Mouse (Mus musculus) heart, adult 9 months (tissue): ENCODE measurements at regions not wholly inside any gene's neighbourhood (a gene's known extent, or its start where the extent isn't known, plus 50 kb on each side); places are given as distances from the start of the nearest gene placed in this dataset.
A peak's percentile ranks its signal among the peaks of the same experiment; 100 is the strongest.

ENCODE experiments used
- DNase-seq, 2 experiments: peaks; one replicate each; pipeline ENCODE4 v3.0.0; 2022; ENCODE audit warnings: low spot score in 2 of 2

DNA sequence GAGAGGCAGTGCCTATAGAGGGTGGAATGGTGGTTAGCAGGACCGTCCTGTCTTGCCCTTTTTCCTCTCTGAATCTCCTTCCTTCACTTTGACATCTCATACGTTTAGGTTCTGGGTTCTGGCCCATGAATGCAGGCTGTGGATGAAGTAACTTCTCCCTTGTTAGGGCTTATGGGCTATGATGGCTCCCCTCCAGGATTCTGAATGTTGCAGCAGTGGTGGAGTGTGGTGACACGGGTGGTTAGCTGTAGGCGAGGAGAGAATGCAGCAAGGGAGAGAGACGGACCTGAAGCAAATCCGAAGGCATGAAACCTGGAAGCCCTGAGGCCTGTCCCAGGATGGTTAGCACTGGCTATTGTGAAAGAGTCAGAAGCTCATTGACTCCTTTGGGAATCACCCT, 204.4 kb upstream of the Gm5148 start:
- no peak for DNase-seq

GRCm38 (mm10) chr3:37919450-37920156, 195.3 kb upstream of the Gm5148 start:
- no peak for DNase-seq

DNA sequence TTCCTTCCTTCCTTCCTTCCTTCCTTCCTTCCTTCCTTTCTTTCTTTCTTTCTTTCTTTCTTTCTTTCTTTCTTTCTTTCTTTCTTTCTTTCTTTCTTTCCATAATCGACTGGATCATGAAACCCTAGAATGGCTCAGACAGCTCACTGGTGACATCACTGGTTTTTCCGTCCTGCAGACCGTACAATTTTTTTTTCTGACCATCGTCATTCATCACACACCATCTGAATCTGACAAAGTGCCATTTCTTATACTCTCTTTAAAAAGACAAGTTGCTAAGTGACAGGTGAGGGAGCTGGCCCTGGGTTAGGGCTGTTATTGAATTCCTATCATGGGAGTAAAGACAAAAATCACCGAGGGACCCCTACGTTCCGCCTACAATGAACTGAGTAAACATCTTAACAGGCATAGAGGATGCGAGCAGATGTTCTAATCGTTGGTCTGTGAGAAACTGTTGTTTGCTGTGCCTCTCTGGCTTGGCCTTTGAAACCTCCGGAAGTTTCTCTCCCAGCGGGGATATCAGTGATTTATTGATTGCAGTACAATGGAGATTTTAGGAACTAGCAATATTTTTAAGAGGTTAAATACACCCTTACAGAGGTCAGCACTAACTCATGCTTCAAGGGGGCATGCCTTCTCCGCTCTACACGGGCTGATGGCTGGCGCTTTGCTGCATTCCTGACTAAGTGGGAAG, 192.6 kb upstream of the Gm5148 start:
- peak; percentile 50 to 55 for DNase-seq

- no peak for DNase-seq
These were observed 192.0 kb upstream of the Gm5148 start for GRCm38 (mm10) chr3:37916281-37916680.

GRCm38 (mm10) chr3:37915673-37916072, 191.4 kb upstream of the Gm5148 start:
- no peak for DNase-seq

DNA sequence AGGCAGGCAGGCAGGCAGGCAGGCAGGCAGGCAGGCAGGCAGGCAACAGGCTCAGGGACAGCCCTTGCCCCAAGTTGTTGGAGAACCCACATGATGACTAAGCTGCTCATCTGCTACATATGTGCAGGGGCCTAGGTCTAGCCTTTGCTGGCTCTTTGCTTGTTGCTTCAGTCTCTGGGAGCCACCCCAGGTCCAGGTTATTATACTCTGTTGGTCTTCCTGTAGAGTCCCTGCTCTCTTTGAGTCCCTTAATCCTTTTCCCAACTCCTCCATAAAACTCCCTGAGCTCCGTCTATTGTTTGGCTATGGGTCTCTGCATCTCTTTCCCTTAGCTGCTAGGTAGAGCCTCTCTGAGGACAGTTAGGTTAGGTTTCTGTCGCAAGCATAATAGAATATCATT, 189.8 kb upstream of the Gm5148 start:
- DNase-seq = no peak

DNA sequence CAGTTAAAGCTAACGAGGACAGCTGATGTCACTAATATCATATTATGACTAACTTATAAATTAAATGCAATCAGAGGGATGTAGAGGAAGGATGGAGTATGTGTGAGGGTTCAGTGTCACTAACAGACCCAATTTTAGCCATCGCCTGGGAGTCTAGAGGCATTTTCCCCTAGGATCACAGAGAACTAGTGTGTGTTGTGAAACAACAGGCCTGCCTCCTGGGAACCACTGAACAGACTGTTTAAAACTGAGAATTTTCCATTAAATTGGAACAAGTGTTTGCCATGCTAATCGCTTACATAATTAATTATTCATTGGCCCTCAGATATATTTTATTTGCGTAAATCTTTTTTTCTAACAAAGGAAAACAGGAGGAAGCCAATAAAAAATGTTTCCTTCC, 185.5 kb upstream of the Gm5148 start:
- DNase-seq = no peak

DNA sequence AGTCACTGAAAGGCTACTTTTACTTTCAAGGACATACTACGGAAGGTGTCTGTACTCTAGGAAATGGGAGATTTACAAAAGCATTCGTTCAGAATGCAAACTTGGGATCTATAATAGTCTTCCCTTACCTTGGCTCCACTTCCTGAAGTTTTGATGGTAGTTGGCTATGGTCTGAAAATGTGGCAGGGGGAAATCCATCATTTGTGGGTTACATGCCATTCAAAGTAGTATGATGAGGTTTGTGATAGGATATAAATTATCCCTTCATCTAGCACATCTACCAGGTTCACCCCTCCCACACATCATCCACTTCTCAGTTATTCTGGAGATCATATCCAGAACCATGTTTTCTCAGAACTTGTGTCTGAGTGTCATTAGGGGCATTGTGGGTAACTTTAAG, 184.7 kb upstream of the Gm5148 start:
- DNase-seq = no peak

- DNase-seq = no peak
These were observed 184.2 kb upstream of the Gm5148 start for GRCm38 (mm10) chr3:37908456-37908855.

- DNase-seq = peak; percentile 50 to 57
These were observed 183.3 kb upstream of the Gm5148 start for GRCm38 (mm10) chr3:37907432-37908088.

GRCm38 (mm10) chr3:37906806-37907251, 182.5 kb upstream of the Gm5148 start:
- peak; percentile 59 to 65 for DNase-seq

DNA sequence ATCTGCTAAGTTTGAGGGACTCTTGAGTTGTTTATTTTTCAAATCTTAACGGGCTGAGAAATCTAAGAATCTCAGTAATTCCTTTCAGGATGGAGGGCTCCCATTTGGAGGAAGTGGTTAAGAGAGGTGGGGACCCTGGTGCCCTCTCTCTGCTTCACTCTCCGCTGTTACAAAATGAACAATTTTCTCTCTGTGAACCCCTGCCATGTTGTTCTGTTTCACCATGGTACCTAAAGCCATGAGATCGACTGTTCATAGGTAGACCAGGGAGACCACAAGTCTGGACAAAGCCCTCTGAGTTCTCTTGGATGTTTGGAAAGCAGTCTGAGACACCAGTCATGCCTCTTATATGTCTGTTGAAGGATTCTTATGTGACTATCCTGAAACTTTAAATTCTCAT, 179.9 kb upstream of the Gm5148 start:
- no peak for DNase-seq

- DNase-seq = peak; percentile 60 to 65
These were observed 179.2 kb upstream of the Gm5148 start for GRCm38 (mm10) chr3:37903482-37903881.

GRCm38 (mm10) chr3:37903021-37903420, 178.7 kb upstream of the Gm5148 start:
- no peak for DNase-seq

- DNase-seq = no peak
These were observed 173.1 kb upstream of the Gm5148 start for GRCm38 (mm10) chr3:37897392-37897791.

GRCm38 (mm10) chr3:37896821-37897311, 172.6 kb upstream of the Gm5148 start:
- peak; percentile 59 to 84 for DNase-seq

DNA sequence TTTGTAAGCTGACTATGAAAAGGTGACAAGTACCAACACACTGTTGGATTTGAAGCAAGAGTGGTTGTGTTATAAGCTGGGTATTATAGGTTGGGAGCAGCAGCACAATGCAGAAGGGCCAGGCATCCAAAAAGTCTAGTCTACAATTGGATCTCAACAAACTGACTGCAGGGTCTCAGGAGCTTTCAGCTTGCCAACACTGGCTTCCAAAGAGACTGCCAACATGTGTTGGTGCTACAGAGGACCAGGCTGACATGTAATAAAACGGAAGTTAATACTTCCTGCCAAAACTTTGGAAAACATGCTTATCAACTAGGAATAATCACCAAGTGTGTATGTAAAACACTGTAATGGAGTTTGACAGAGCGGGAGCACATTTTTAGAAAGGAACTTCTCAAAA, 170.3 kb upstream of the Gm5148 start:
- DNase-seq = no peak

GRCm38 (mm10) chr3:37890202-37890601, 165.9 kb upstream of the Gm5148 start:
- DNase-seq = no peak

DNA sequence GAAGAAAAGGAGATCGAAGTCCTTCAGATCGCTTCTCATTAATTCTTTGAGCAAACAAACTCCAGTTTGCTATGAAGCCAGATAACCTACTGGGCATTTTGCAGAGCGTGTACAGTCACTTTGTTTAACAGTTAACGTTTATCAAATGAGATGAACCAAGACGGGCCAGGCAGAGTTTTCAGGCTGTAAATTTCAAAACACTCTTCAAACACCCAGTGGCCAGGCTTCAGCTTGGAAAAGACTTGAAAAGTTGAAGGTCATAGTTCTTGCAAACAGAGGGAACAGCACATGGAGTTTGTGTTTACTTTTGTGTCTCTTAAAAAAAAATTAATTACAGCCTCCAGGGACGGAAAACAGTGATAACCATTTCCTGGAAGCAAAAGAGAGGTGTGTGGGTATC, 164.2 kb upstream of the Gm5148 start:
- no peak for DNase-seq

DNA sequence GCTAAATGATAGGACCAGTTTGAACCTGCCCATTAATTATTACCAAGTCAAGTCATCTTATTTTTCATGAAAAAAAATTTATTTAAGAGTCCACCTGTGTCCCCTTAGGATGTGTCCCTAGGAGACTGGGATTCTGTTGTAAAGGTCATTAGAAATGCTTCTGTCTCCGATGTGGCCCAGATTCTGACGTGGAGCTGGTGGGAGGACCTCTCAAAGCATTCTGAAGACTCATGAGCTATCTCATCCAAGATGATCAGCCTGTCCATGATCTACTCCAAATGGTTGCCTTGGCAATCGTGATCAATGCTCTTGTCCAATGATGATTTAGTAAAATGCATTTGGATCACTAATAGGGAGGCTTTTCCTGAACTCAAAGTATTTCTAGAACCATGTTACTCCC, 163.4 kb upstream of the Gm5148 start:
- DNase-seq = peak in 1 of 2 experiments; percentile 47

DNA sequence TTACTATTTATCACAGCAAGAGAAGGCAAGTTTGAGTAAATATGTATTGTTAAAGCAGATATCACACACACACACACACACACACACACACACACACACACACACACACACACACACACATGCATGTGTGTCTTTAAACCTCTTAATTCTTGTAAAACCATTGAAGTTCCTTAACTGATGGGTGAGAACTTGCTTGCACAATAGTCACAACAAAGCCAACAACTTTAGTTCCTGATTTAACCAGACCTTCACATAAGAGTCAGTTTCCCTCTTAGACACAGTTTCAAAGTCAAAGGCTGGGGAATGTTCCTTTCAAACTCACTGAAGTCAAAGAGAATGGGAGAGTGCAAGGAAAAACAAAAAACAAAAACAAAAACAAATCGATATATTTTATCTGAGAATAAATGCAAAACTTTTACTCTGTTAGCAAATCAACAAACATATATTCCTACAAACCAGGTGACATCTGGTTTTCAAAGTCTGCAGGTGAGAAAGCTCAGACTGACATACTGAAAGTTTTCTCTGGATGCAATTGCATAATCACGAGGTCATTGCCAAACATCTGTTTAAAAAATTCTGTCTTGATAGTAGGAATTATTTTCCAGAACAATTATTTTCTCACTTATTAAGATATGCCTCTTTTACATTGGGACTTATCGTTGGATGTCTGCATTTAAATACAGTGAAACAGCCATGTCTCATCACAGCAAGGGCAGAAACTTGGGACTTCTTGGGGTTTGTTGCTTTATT, 162.6 kb upstream of the Gm5148 start:
- DNase-seq = peak in 1 of 2 experiments; percentile 46

DNA sequence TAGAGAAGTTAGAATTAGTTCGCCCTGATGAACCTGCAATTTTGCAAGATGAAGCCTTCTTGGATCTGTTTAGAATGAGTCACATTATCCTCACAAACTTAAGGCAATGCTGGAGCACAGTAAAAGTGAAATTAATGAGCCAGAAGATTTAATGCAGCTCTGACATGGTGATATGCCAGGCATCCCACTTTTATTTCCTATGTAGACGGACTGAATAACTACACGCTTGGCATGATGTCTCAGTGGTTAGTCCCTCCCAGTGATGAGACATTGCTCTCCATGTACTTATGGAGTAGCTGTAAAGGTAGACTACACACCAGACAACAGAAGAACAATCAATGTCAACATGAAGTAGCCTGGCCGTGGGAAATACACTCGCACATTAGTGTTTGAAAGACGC, 161.5 kb upstream of the Gm5148 start:
- DNase-seq = no peak
